Mouse (Mus musculus) liver, embryonic 13.5 days (tissue): ENCODE data around the gene Pex14. TPM values are rescaled to one million over a fixed set of nuclear protein-coding genes. Genes with fewer than 3 reads are reported as not detected.

Experiments
- ATAC-seq: fragments of 200-750 bp; cut with Nextera tagmentation; 2 replicates; pipeline ENCODE4 v1.8.0; 2017; ENCODE audit warnings: low read depth, mild to moderate bottlenecking, moderate number of reproducible peaks, moderate library complexity
- DNase-seq: peaks from one replicate; pipeline ENCODE4 v3.0.0; 2022
- H3K27ac ChIP-seq: fragments of 300-500 bp; sonication (generic); 2 replicates; pipeline ENCODE4 v1.5.1; 2015; ENCODE audit warnings: moderate library complexity, mild to moderate bottlenecking, inconsistent platforms
- H3K27me3 ChIP-seq: fragments of 300-500 bp; sonication (generic); 2 replicates; pipeline ENCODE4 v1.6.1; 2015; ENCODE audit warnings: mild to moderate bottlenecking, inconsistent platforms
- H3K36me3 ChIP-seq: fragments of 300-500 bp; sonication (generic); 2 replicates; pipeline ENCODE4 v1.6.1; 2015; ENCODE audit warnings: mild to moderate bottlenecking, inconsistent platforms
- H3K4me1 ChIP-seq: fragments of 300-500 bp; sonication (generic); replicated peaks from 2 replicates; pipeline ENCODE4 v1.6.1; 2015; ENCODE audit warnings: inconsistent platforms
- H3K4me2 ChIP-seq: fragments of 300-500 bp; sonication (generic); 2 replicates; pipeline ENCODE4 v1.6.1; 2015; ENCODE audit warnings: inconsistent platforms, mild to moderate bottlenecking, moderate library complexity
- H3K4me3 ChIP-seq: fragments of 300-500 bp; sonication (generic); replicated peaks from 2 replicates; pipeline ENCODE4 v1.5.1; 2015; ENCODE audit warnings: mild to moderate bottlenecking, inconsistent platforms
- H3K9ac ChIP-seq: fragments of 300-500 bp; sonication (generic); 2 replicates; pipeline ENCODE4 v1.6.1; 2015; ENCODE audit warnings: mild to moderate bottlenecking, inconsistent platforms
- H3K9me3 ChIP-seq: fragments of 300-500 bp; sonication (generic); replicated peaks from 2 replicates; pipeline ENCODE4 v1.6.1; 2016; ENCODE audit warnings: inconsistent platforms
- WGBS: fragments of 180-500 bp; shearing (Covaris S2); methylation state at CpG from one replicate; pipeline ENCODE4 v1.1.7; 2015; ENCODE audit not compliant: insufficient replicate concordance; 5-methylcytosine and 5-hydroxymethylcytosine counted together
- polyA plus RNA-seq: library from polyadenylated mRNA; unstranded; fragments of >200 nt; fragmentation: Nextera tagmentation; extraction: Ambion mirVana; gene quantifications from 2 replicates; pipeline ENCODE4 v1.2.1, GENCODE M21; 2015

Gene Pex14
- polyA plus RNA-seq, 1 experiment from 2014 or later: 27.7 TPM

DNA sequence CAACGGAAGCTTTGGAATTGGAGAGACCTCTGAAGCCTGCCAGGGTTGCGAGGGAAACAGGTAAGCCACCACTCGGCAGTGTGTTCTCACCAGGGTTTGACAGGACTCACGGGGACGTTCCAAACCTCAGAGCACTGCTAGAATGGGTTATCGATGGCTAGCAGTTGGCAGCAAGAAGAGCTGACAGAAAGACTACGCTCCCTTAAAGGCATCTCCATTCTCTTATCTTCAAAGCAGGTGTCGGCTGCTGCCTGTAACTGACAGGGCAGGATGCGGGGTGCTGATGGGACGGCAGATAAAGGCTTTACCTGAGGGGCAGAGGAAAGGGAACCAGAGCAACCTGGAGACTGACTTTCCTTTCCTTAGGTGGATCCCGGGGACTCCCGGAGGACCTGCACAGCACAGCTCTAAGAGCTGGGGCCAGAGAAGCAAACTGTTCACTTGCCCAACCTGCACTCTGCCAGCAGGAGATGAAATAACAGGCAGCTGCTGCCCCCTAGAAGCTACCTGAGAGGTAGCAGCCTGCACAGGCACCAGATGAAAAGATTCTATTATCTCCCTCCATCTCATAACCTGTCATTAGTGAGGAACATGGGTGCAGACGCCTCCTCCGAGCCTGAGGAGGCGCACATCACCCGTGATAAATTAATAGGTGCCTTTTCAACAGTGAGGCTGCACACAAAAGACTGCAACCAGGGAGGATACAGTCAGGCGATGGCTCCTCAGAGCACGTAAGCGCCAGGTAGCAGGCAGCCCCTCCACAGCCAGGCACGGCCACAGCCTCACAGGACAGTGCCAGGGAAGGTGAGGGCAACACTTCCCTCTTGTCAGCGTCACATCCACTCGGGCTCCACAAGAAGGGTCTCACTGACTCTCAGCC lies 32.8 kb downstream of the Pex14 start:
- Histone ChIP-seq H3K9ac (no peak overlapping the region), H3K27ac (no peak overlapping the region), H3K27me3 (no peaks in the 10 kb centered on the region), H3K9me3 (no peaks in the 10 kb centered on the region), H3K36me3 (peaks cover 20% of the 10 kb centered on the region), H3K4me3 (no peak overlapping the region), H3K4me2 (no peak overlapping the region), H3K4me1 (peaks cover 18% of the 10 kb centered on the region)
- 65% methylated on average over 22 of the region's 22 CpGs for WGBS
- DNase-seq (no peak), ATAC-seq (peak; percentile 43)

DNA sequence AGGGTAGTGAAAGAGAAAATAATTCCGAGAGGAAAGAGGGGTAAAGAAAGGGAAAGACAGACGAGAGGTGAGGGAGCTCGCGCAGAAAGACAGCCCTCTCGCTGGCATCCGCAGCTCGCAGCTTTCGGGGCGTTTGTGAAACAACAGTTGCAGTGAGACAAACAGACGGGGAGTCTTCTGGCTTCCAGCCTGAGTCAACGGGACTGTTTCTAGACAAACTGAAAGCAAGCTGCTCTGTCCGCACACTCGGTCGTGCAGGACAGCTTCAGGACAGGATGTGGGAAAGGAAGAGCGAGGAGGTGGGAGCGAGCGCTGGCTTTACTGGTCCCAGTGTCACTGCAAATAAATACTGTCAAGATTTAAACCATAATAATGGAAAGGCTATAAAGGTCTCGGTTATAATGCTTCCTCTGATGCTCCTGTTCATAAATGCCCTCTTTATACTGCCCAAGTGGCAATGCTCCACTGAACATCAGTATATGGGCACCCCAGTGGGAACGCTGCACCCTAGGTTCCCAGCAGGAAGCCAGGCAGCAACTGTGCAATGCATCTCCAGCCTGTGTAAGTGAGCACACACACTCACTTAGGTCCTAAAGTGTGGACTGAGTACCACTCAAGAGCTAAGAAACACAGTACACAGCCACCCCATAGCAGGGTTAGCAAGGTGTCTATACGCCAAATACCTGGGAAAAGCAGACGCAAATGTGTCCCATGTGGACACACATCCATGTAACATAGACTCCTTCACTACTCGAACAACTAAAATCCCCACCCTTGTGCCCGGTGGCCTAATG lies 35.4 kb downstream of the Pex14 start:
- Histone ChIP-seq H3K4me2 (no peak overlapping the region), H3K9ac (no peak overlapping the region), H3K4me3 (no peak overlapping the region), H3K36me3 (peaks cover 13% of the 10 kb centered on the region), H3K4me1 (peaks cover 18% of the 10 kb centered on the region), H3K9me3 (no peaks in the 10 kb centered on the region), H3K27me3 (no peaks in the 10 kb centered on the region), H3K27ac (no peak overlapping the region)
- DNase-seq (no peak), ATAC-seq (no peak)
- WGBS: 76% methylated on average over 23 of the region's 23 CpGs

DNA sequence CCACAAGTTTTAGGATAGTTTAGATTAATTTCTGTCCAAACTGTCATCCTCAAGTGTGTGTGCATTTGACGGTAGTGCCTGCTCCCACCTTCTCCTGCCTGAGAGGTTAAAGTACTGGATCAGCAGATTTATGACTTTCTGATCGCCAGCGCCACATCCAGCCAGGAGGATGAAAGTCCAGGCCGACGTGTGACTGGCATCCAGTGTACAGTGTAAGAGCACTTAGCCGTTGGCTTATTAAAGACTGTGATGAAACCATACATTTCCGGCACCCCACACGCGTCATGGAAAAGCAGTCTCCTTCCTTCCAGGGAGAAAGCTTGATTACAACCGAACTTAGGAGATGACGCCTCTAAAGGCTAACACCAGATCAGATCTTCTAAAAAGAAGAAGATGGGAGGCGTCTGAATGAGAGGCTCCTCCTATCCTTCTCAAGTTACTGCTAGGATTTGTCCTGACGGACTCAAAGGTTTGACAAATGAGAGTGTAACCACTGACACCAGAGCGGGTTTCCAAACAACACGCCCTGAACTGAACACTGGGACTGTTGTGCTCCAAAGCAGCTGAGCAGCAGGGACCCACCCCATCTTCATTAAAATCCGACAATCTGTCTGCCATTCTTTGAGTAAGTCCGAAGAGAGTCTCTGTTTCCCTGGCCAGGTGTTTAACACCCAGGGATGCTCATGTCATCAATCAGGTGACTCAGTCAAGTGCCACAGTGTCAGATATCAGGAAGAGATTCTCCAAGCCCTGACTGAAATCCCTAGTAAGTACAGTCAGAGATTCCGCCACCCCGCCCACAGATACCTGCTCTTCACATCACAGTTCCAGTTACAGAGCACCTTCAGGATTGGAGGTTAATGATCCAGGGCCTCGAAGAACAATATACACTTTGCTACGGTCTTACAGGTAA lies 37.0 kb downstream of the Pex14 start:
- no peaks in the 10 kb centered on the region for H3K9me3 ChIP-seq
- no peak overlapping the region for H3K9ac ChIP-seq
- H3K4me2 ChIP-seq: no peak overlapping the region
- no peak overlapping the region for H3K4me3 ChIP-seq
- 78% methylated on average over 21 of the region's 21 CpGs for WGBS
- no peak for DNase-seq
- ATAC-seq: no peak
- H3K27me3 ChIP-seq: no peaks in the 10 kb centered on the region
- peaks cover 9% of the 10 kb centered on the region for H3K36me3 ChIP-seq
- H3K27ac ChIP-seq: no peak overlapping the region
- peaks cover 21% of the 10 kb centered on the region for H3K4me1 ChIP-seq

DNA sequence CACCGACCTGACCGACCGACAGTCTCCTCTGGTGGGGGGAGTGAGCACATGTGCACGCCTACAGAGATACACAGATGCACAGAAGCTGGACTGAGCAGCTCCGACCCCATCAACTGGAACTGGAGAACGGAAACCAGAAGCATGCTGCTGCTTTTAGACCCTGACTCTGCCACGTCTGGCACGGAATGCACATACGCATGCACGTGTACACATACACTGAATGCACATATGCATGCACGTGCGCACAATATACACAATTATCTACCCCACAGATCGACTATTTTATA lies 38.3 kb downstream of the Pex14 start:
- H3K4me1 ChIP-seq: peaks cover 23% of the 10 kb centered on the region
- no peaks in the 10 kb centered on the region for H3K9me3 ChIP-seq
- no peak overlapping the region for H3K9ac ChIP-seq
- ATAC-seq (no peak), DNase-seq (no peak)
- H3K36me3 ChIP-seq: peaks cover 4% of the 10 kb centered on the region; the same call in 1 of the 2 replicates
- no peak overlapping the region for H3K4me2 ChIP-seq
- WGBS: 68% methylated on average over 13 of the region's 13 CpGs
- H3K27me3 ChIP-seq: no peaks in the 10 kb centered on the region
- no peak overlapping the region for H3K27ac ChIP-seq
- no peak overlapping the region for H3K4me3 ChIP-seq

DNA sequence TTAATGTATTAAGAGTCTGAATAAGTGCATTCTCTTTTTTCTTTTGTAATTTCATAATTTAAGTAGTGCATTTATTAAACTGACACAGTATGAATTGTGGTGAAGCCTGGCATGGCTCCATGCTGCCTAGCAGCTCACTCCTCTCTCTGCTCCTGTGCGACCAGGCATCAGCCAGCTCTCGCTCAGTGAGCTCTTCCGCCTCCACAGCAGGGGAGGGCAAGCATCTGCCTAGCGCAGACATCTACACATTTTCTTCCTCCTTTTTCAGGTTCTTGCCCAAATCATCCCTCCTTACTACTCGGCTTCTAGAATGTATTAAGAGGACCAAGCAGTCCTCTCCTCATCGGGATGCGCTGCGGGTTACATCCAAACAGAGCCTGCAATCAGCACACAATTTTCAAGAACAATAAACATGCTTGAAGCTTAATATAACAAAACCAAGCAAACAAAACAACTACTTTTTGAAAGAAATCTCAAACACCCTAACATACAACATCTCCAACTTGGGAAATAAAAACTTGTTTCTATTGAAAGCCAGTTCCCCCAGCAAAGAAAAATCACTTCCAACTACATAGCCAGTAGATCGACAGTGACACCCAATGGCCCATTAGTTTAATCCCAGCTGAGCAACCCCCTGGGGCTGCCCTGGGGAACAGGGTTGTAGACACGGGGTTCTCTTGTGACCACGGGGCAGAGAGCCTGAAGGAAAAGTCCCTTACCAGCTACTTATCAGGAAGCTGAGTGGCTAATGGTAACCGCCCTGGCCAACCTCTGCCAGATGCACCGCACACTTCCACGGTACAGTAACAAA lies 38.9 kb downstream of the Pex14 start:
- H3K36me3 ChIP-seq: peaks cover 4% of the 10 kb centered on the region; the same call in 1 of the 2 replicates
- no peaks in the 10 kb centered on the region for H3K27me3 ChIP-seq
- peaks cover 22% of the 10 kb centered on the region for H3K4me1 ChIP-seq
- no peak overlapping the region for H3K9ac ChIP-seq
- WGBS: 67% methylated on average over 14 of the region's 14 CpGs
- no peak overlapping the region for H3K4me3 ChIP-seq
- no peaks in the 10 kb centered on the region for H3K9me3 ChIP-seq
- H3K27ac ChIP-seq: no peak overlapping the region
- ATAC-seq: no peak
- no peak for DNase-seq
- H3K4me2 ChIP-seq: no peak overlapping the region

DNA sequence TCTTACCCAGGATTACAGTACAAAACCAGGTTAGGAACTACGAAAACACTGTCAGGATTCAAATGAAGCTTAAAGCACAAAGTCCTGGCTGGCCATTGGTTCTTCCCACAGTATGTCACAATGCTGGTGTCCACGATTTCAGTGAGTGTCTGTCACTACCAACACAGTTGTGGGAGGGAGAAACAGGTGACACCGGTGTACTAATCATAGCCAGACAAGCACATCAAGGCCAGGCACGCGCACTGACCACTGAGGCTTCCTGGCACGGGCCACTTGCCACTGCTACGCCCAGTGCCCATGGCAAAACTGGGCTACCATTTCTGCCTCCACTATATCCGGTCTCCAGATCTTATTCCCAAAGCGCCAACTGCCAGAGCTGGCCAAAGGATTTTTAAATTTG lies 40.0 kb downstream of the Pex14 start:
- DNase-seq: no peak
- H3K4me1 ChIP-seq: peaks cover 22% of the 10 kb centered on the region

DNA sequence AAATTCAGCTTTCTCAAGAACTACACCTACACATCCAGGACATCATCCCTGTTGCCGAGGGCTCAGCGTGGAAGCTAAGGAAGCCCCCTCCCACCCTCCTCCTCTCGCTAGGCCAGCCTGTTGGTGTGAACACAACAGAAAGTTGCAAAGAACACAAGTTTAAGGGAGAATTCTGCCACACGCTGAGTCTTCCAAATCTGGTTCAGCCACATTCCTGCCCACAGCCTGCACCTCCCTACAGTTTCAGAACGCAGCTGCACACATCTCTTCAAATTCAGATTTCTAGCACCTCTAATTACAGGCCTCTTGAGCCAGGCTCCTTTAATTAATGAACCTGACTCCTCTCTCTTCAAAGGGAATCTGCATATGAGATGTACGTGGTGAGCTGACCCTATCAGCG lies 41.4 kb downstream of the Pex14 start:
- Histone ChIP-seq H3K4me2 (no peak overlapping the region), H3K9ac (no peak overlapping the region), H3K27ac (no peak overlapping the region), H3K4me1 (peaks cover 22% of the 10 kb centered on the region), H3K9me3 (no peaks in the 10 kb centered on the region), H3K36me3 (peaks cover 4% of the 10 kb centered on the region; the same call in 1 of the 2 replicates), H3K27me3 (no peaks in the 10 kb centered on the region), H3K4me3 (no peak overlapping the region)
- ATAC-seq (no peak), DNase-seq (no peak)
- WGBS: 81% methylated on average over 7 of the region's 7 CpGs

More for the DNA sequence above, 40.0 kb downstream of the Pex14 start:
- peaks cover 4% of the 10 kb centered on the region; the same call in 1 of the 2 replicates for H3K36me3 ChIP-seq
- no peak for ATAC-seq
- WGBS: 80% methylated on average over 9 of the region's 9 CpGs
- H3K9me3 ChIP-seq: no peaks in the 10 kb centered on the region
- H3K4me2 ChIP-seq: no peak overlapping the region
- H3K27me3 ChIP-seq: no peaks in the 10 kb centered on the region
- H3K27ac ChIP-seq: no peak overlapping the region
- H3K9ac ChIP-seq: no peak overlapping the region
- no peak overlapping the region for H3K4me3 ChIP-seq

DNA sequence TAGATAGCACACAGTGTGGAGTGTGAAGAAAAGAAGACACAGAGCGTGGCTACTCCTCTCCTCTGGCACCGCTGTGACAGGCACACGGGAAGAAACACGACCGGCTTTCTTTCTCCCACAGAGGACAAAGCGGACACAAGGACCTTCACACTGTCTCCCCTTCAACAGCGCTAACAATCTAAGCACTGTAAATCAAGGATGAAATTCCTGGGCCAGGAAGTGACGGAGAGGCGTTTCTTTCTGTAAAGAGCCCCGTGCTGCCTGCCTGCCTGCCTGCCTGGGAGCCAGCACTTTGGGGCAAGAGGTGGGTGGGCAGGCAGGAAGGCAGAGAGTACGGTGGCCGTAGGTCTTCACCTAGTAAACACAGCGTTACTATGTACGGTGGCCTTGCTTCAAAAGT lies 42.2 kb downstream of the Pex14 start:
- H3K27ac ChIP-seq: no peak overlapping the region
- H3K4me3 ChIP-seq: no peak overlapping the region
- H3K9me3 ChIP-seq: no peaks in the 10 kb centered on the region
- 68% methylated on average over 14 of the region's 14 CpGs for WGBS
- no peak for ATAC-seq
- H3K36me3 ChIP-seq: no peaks in the 10 kb centered on the region
- no peaks in the 10 kb centered on the region for H3K27me3 ChIP-seq
- no peak overlapping the region for H3K9ac ChIP-seq
- H3K4me1 ChIP-seq: peaks cover 19% of the 10 kb centered on the region
- no peak for DNase-seq
- no peak overlapping the region for H3K4me2 ChIP-seq

DNA sequence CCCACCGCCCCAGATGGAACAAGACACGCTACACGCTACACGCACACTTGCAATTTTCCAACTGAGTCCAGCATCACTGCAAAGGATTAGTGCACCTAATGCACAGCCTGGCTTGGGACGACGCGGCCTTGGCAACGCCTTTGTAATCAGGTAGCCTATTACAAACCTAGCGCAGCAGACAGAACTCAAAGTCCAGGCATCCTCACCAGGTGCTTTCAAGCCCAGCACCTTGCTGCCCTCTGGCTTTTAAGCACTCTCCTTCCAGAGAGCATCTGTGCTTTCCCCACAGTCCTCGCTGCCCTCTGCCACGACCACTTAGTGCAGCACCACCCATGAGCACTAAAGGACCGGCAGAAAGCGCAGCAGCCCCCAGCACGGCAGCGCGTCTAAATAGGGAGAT lies 42.7 kb downstream of the Pex14 start:
- H3K36me3 ChIP-seq: no peaks in the 10 kb centered on the region
- H3K9ac ChIP-seq: no peak overlapping the region
- 84% methylated on average over 16 of the region's 16 CpGs for WGBS
- H3K4me1 ChIP-seq: peaks cover 14% of the 10 kb centered on the region
- H3K4me2 ChIP-seq: no peak overlapping the region
- no peak overlapping the region for H3K27ac ChIP-seq
- no peaks in the 10 kb centered on the region for H3K27me3 ChIP-seq
- H3K9me3 ChIP-seq: no peaks in the 10 kb centered on the region
- no peak for DNase-seq
- no peak overlapping the region for H3K4me3 ChIP-seq
- no peak for ATAC-seq

DNA sequence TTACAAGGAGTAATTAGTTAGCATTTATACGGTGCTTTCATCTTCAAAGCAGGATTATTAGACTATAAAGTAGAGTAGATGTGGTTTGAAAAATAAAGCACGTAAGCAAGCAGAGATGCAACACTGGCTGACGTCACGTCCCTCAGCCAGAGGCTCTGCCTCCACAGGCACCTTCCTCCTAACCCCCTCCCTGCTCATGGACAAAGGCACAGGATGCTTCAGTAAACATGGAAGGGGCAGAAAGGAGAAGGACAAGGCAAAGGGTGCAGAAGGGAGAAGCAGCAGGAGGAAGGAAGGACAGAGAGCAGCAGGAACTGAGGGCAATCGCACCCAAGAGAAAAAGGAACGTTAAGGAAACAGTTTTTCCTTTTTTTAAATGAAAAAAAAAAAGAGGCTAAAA lies 43.8 kb downstream of the Pex14 start:
- WGBS: 68% methylated on average over 6 of the region's 6 CpGs
- DNase-seq: no peak
- no peaks in the 10 kb centered on the region for H3K9me3 ChIP-seq
- H3K4me1 ChIP-seq: peaks cover 14% of the 10 kb centered on the region
- H3K27me3 ChIP-seq: no peaks in the 10 kb centered on the region
- no peak for ATAC-seq
- H3K27ac ChIP-seq: no peak overlapping the region
- no peak overlapping the region for H3K4me3 ChIP-seq
- H3K4me2 ChIP-seq: no peak overlapping the region
- no peaks in the 10 kb centered on the region for H3K36me3 ChIP-seq
- H3K9ac ChIP-seq: no peak overlapping the region
